Mouse (Mus musculus): ENCODE results near the gene Camk2b. TPM values are rescaled to one million over a fixed set of nuclear protein-coding genes. Genes with fewer than 3 reads are reported as not detected.
A peak's percentile ranks its signal among the peaks of the same experiment; 100 is the strongest.
"Not testable (repeated sequence)": the region's sequence is repeated elsewhere in the genome, so short reads cannot be mapped to it uniquely, and the experiment has no call there.

Gene Camk2b
- polyA plus RNA-seq, 1 experiment: 479 TPM

DNA sequence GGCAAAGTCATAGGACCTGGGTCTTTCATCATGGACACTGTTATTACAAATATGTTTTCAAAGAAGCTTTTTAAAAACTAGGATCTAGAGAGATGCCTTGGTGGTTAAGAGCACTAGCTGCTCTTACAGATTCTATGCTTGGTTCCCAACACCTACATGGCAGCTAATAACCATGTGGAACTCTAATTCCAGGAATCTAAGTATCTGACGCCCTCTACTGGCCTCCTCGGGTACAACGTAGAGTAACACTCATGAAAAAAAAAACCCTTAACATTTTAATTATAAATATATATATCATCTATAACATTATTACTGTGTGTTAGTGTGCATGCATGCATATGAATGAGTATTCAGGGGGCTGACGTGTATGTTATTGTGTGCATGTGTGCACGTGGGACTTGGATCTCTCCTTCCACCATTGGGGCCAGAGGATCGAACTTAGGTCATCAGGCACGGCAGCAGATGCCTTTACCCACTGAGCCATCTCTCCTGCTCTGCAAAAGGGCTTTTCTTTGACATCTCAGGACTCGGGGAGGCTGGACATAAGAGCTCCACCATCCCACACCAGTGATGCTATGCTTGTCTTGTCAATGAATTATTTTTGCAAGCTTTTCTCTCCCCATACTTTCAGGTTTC is 112.9 kb downstream of the Camk2b start:
- H3K27me3 ChIP-seq (ENCODE audit: control insufficient read depth, insufficient read depth, low read length): no peaks in the 10 kb centered on the region
- no peak overlapping the region for H3K4me3 ChIP-seq (replicated peaks; ENCODE audit: insufficient read depth, low read depth, low read length)
- no peaks in the 10 kb centered on the region for H3K4me1 ChIP-seq (ENCODE audit: control insufficient read depth, insufficient read depth, low read length)
- no peak overlapping the region for H3K27ac ChIP-seq (ENCODE audit: insufficient read depth, low read length)
- WGBS: 31% methylated on average over 8 of the region's 8 CpGs
- DNase-seq: peak in 1 of 2 experiments; percentile 44
- TF ChIP-seq POLR2A (IDR thresholded peaks at IDR 0.05; ENCODE audit: borderline replicate concordance, insufficient read depth, low read length) (no peak), CTCF (IDR thresholded peaks at IDR 0.05; ENCODE audit: borderline replicate concordance, insufficient read depth, low read depth, low read length) (peak; percentile 4; the same call in 1 of the 2 replicates)

DNA sequence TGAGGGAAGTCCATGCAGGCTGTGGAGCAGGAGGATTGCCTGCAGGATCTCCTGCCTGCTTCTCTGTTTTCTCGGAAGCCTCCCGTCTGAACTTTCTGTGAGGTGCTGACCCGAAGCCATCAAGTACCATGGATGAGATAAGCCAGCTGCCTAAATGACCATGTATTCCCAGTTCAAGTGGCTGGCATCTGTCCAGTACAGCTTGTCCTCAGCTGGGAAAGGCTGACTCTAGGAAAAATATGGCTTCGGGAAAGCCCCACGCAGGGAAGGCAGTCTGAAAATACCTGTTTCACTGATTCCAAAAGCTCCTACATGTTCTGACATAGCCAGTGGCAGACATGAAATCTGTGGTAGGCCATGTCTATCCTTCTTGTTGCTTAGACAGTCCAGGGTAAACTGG is 113.7 kb downstream of the Camk2b start:
- TF ChIP-seq POLR2A (IDR thresholded peaks at IDR 0.05; ENCODE audit: borderline replicate concordance, insufficient read depth, low read length) (no peak), CTCF (IDR thresholded peaks at IDR 0.05; ENCODE audit: borderline replicate concordance, insufficient read depth, low read depth, low read length) (no peak)
- WGBS: 67% methylated on average over 5 of the region's 5 CpGs
- Histone ChIP-seq H3K27me3 (ENCODE audit: control insufficient read depth, insufficient read depth, low read length) (no peaks in the 10 kb centered on the region), H3K27ac (ENCODE audit: insufficient read depth, low read length) (no peak overlapping the region), H3K4me3 (replicated peaks; ENCODE audit: insufficient read depth, low read depth, low read length) (no peak overlapping the region), H3K4me1 (ENCODE audit: control insufficient read depth, insufficient read depth, low read length) (no peaks in the 10 kb centered on the region)
- no peak for DNase-seq

DNA sequence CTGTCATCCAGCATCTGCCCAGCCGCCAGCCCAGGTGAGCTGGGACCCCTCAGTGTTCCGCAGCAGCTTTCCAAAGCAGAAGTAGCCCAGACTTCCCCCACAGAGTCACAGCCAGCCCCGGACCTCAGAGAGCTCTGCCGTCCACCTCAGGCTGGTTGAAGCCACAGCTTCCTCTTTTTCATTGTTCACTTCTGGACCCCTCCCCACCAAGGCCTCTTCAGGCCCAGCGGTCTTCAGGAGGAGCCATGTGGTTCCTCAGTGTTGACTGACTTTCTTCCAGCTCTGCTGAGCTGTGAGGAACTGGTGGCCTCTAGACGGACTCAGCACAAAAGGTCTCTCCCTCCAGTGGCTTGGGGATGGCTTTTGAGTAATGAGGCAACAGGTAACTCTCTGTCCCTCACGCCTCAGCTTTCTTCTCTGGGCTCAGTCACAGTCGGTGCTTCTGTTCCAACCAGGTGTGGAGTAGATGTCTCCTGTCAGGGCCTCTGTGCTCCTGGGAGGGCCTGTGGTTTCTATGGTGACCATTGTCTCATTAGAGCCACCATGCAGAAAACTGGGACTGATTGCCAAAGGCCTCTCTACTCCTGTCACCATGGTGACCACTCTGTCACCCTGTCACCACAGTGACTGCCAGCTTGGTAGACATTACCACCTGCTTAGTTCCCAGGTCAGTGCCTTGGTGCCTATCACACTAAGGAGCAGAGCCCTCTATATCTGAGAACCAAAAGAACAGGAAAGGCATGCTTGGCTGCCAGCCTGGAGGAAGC is 116.4 kb downstream of the Camk2b start, which contains the start of gene Gck:
TSS of gene Gck (minus strand) at position 496 of the 767 bp plus-strand sequence.
- Histone ChIP-seq H3K4me3 (replicated peaks; ENCODE audit: insufficient read depth, low read depth, low read length) (no peak within 1 kb of the TSS), H3K27ac (ENCODE audit: insufficient read depth, low read length) (no peak within 1 kb of the TSS), H3K27me3 (ENCODE audit: control insufficient read depth, insufficient read depth, low read length) (no peaks in the 10 kb centered on the region), H3K4me1 (ENCODE audit: control insufficient read depth, insufficient read depth, low read length) (no peaks in the 10 kb centered on the region; the same call in 1 of the 2 replicates)
- WGBS: 43% methylated on average over 8 of the region's 8 CpGs
- TF ChIP-seq CTCF (IDR thresholded peaks at IDR 0.05; ENCODE audit: borderline replicate concordance, insufficient read depth, low read depth, low read length) (no peak), POLR2A (IDR thresholded peaks at IDR 0.05; ENCODE audit: borderline replicate concordance, insufficient read depth, low read length) (no peak)
- DNase-seq: no peak

DNA sequence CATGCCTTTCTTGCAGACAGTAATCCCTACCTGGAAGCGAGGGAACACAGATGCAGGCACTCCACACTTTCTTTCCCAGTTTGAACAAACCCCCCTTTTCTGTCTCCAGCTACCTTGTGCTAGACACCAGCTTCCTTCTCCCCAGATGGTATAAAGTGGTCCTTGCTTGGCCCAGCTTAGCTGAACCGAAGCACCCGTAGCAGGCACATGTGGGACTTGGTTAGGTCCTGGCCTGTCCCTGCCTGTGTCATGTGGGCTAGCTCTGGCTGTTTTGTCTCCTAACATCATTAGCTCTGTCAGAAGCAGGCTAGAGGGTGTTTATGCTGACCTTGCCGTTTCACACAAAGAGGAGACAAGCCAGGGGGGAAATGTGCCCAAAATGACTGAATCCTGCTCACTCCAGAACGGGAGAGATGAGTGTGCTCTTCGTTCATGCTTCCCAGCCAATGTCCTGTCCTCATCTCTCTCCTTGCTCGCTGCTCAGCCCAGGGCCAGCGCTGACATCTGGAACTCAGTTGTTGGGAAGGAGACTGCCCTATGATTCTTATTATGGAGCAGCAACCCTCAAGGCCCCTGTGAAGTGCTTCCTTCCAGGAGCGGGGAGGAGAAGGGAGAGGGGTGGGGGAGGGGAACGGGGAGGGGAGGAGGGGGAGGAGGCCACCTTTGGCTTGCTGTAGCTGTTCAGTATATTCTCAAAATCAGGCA is 117.5 kb downstream of the Camk2b start:
- no peak overlapping the region for H3K27ac ChIP-seq (ENCODE audit: insufficient read depth, low read length)
- no peak for DNase-seq
- H3K27me3 ChIP-seq (ENCODE audit: control insufficient read depth, insufficient read depth, low read length): no peaks in the 10 kb centered on the region
- no peak overlapping the region for H3K4me3 ChIP-seq (replicated peaks; ENCODE audit: insufficient read depth, low read depth, low read length)
- no peaks in the 10 kb centered on the region; the same call in 1 of the 2 replicates for H3K4me1 ChIP-seq (ENCODE audit: control insufficient read depth, insufficient read depth, low read length)
- no peak for TF ChIP-seq CTCF (IDR thresholded peaks at IDR 0.05; ENCODE audit: borderline replicate concordance, insufficient read depth, low read depth, low read length)
- no peak for TF ChIP-seq POLR2A (IDR thresholded peaks at IDR 0.05; ENCODE audit: borderline replicate concordance, insufficient read depth, low read length)
- WGBS: 50% methylated on average over 10 of the region's 10 CpGs

DNA sequence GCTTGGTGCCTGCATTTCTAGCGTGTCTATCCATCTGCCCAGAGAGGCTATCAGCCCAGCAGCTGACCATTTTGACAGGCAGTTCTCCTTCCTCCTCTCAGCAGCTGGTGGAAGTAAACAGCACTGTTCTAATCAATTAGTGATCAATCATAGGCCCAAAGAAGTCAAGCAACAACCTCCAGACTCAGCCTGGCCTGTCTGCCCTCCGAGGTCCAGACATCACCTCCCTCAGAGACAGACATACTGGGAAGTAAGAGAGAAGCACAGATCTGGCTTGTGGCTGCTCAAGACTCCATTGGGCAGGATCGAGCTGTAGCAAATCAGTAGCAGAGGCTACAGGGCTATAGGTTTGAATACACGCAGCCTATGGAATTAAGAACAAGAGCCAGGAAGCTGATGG is 118.4 kb downstream of the Camk2b start:
- 60% methylated on average over 4 of the region's 4 CpGs for WGBS
- TF ChIP-seq POLR2A (IDR thresholded peaks at IDR 0.05; ENCODE audit: borderline replicate concordance, insufficient read depth, low read length) (no peak), CTCF (IDR thresholded peaks at IDR 0.05; ENCODE audit: borderline replicate concordance, insufficient read depth, low read depth, low read length) (no peak)
- no peak overlapping the region for H3K4me3 ChIP-seq (replicated peaks; ENCODE audit: insufficient read depth, low read depth, low read length)
- no peaks in the 10 kb centered on the region for H3K27me3 ChIP-seq (ENCODE audit: control insufficient read depth, insufficient read depth, low read length)
- no peak for DNase-seq
- H3K4me1 ChIP-seq (ENCODE audit: control insufficient read depth, insufficient read depth, low read length): no peaks in the 10 kb centered on the region; the same call in 1 of the 2 replicates
- no peak overlapping the region for H3K27ac ChIP-seq (ENCODE audit: insufficient read depth, low read length)

DNA sequence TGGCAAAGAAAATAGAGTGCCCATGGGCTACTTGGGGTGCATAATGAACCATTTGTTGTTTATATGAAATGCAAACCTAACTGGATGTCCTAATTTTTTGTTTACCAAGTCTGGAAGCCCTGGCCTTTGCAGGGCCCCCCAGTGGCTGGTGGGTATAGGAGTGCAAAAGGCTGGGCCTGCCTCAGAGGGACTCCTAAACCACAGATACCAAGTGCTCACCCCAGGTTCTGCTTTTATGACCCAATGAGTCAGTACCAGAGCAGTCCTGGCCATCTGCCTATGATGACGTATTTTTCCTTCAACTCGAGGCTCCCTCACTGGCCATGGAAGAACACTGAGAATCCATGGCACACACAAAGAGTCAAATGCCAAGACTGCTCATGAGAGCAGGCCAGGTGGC is 121.1 kb downstream of the Camk2b start:
- Histone ChIP-seq H3K27me3 (ENCODE audit: control insufficient read depth, insufficient read depth, low read length) (no peaks in the 10 kb centered on the region), H3K27ac (ENCODE audit: insufficient read depth, low read length) (no peak overlapping the region), H3K4me1 (ENCODE audit: control insufficient read depth, insufficient read depth, low read length) (no peaks in the 10 kb centered on the region; the same call in 1 of the 2 replicates), H3K4me3 (replicated peaks; ENCODE audit: insufficient read depth, low read depth, low read length) (no peak overlapping the region)
- no peak for TF ChIP-seq POLR2A (IDR thresholded peaks at IDR 0.05; ENCODE audit: borderline replicate concordance, insufficient read depth, low read length)
- TF ChIP-seq CTCF (IDR thresholded peaks at IDR 0.05; ENCODE audit: borderline replicate concordance, insufficient read depth, low read depth, low read length): no peak
- no peak for DNase-seq
- 24% methylated on average over 2 of the region's 2 CpGs for WGBS

DNA sequence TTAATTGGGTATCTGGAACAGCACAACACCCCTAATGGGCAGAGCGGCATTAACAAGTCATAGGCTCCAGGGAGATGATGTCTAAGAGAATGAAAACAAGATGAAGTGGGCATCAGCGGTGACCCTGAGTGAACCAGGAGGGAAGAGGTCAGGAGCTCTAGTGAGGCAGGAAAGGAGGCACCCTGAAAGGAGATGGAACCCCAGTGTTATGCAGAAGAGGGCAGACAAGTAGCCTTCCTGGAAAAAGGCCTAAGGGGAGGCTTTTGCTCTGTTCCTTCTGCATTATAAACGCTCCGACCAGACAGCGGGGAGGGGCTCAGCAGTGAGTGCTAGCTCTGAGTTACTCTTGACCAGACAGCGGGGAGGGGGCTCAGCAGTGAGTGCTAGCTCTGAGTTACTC is 123.2 kb downstream of the Camk2b start:
- Histone ChIP-seq H3K27ac (ENCODE audit: insufficient read depth, low read length) (no peak overlapping the region), H3K4me1 (ENCODE audit: control insufficient read depth, insufficient read depth, low read length) (no peaks in the 10 kb centered on the region; the same call in 1 of the 2 replicates), H3K27me3 (ENCODE audit: control insufficient read depth, insufficient read depth, low read length) (no peaks in the 10 kb centered on the region), H3K4me3 (replicated peaks; ENCODE audit: insufficient read depth, low read depth, low read length) (no peak overlapping the region)
- no peak for TF ChIP-seq CTCF (IDR thresholded peaks at IDR 0.05; ENCODE audit: borderline replicate concordance, insufficient read depth, low read depth, low read length)
- no peak for TF ChIP-seq POLR2A (IDR thresholded peaks at IDR 0.05; ENCODE audit: borderline replicate concordance, insufficient read depth, low read length)
- WGBS: 63% methylated on average over 6 of the region's 6 CpGs
- no peak for DNase-seq

DNA sequence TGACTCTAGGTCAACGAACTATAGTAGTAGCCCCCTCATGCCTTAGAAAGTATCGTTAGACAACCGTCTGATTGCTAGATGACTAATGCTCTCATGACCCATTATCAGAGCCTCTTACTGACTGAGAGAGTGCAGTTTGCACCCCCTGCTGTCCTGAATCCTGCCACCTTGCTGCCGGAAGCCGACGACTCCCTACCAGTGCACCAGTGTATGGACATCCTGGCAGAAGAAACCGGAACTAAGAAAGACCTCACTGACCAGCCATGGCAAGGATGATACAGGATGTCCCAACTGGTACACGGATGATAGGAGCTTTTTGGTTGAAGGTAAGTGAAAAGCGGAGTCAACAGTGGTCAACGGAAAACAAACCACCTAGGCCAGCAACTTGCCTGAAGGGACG is 131.6 kb downstream of the Camk2b start:
- WGBS: 94% methylated on average over 11 of the region's 11 CpGs
- not testable (repeated sequence) for H3K27ac ChIP-seq (ENCODE audit: insufficient read depth, low read length); DNase-seq; H3K4me3 ChIP-seq (replicated peaks; ENCODE audit: insufficient read depth, low read depth, low read length); H3K4me1 ChIP-seq (ENCODE audit: control insufficient read depth, insufficient read depth, low read length); H3K27me3 ChIP-seq (ENCODE audit: control insufficient read depth, insufficient read depth, low read length)

DNA sequence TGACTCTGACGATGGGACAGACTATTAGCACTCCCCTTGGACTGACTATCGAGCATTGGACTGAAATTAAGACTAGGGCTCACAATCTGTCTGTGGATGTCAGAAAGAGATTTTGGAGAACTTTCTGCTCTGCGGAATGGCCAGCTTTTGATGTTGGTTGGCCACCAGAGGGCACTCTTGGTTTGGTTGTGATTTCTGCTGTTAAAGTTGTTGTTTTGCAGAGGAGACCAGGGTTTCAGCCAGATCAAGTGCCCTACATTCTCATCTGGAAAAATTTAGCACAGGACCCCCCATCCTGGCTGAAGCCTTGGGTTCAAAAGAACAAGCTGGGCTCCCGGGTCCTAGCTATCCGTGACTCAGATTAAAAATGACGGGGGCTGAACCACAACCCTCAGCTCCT is 134.2 kb downstream of the Camk2b start:
- not testable (repeated sequence) for H3K27me3 ChIP-seq (ENCODE audit: control insufficient read depth, insufficient read depth, low read length); H3K27ac ChIP-seq (ENCODE audit: insufficient read depth, low read length); DNase-seq; H3K4me1 ChIP-seq (ENCODE audit: control insufficient read depth, insufficient read depth, low read length); H3K4me3 ChIP-seq (replicated peaks; ENCODE audit: insufficient read depth, low read depth, low read length)
- WGBS: 86% methylated on average over 6 of the region's 6 CpGs
